ENCODE assay signal across 10 mouse cellular contexts in the genomic region with DNA sequence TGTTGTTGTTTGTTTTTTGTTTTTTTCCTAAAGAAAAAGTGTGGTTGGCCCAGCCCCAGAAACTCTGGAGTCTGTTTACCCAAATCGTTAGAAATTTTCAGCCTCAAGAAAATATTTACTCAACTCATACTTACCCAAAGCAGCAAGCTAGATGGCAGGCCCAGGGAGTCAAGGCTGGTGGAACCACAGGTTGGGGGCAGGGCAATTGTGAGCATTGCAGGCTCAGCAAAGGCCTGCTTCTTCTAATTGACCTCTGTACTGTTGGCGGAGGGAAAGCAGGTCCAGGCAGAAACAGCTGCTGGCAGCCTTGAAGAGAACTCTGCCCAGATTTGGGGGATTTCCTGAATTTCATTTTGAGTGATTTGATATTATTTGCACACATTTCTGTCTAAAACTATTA.
DNase-seq lines count a peak whose midpoint lies in the region; ATAC-seq lines count a peak whose summit lies in the region.
"Had no signal": no experiment of that assay in that cellular context is flagged by ENCODE, and none has a peak within 500 bp of the region (broad histone marks: within the 10 kb centered on the region; RNA-seq: fewer than 3 reads in every experiment).

No protein-coding gene starts in this region.

- no peak overlapping the region for H3K4me3 ChIP-seq in kidney, embryonic 14.5 days (ENCODE audit: low read length)
- H3K4me3 ChIP-seq in embryonic facial prominence, embryonic 14.5 days (ENCODE audit: low read depth, low read length): no peak overlapping the region

- H3K36me3 ChIP-seq in kidney, embryonic 14.5 days (ENCODE audit: control insufficient read depth, insufficient read depth, low read length): no peaks in the 10 kb centered on the region
- no peaks in the 10 kb centered on the region for H3K36me3 ChIP-seq in embryonic facial prominence, embryonic 14.5 days (ENCODE audit: control insufficient read depth, insufficient read depth, low read length)

- peak; percentile 90 for DNase-seq in kidney, adult 11 months
- peak; percentile 44 for DNase-seq in embryonic facial prominence, embryonic 14.5 days (ENCODE audit: low spot score)
- peak; percentile 87 to 92 for DNase-seq in kidney, postnatal 25 days
- DNase-seq in lung, postnatal 36 days: peak; percentile 59
- no peak for DNase-seq in cerebellum, adult 11-12 months
- DNase-seq in cerebellum, adult 8-10 months: no peak
- no peak for DNase-seq in left cerebral cortex, adult 9 months (ENCODE audit: low spot score in 2 of 2)
- DNase-seq: cerebellum, postnatal 14 days; thymus, postnatal 14 days had no signal

- WGBS in kidney, embryonic 14.5 days: 56% methylated on average over 2 of the region's 2 CpGs
- WGBS in embryonic facial prominence, embryonic 14.5 days: 34% methylated on average over 2 of the region's 2 CpGs

- H3K27me3 ChIP-seq in kidney, embryonic 14.5 days (ENCODE audit: control insufficient read depth, insufficient read depth, low read length): no peaks in the 10 kb centered on the region
- no peaks in the 10 kb centered on the region for H3K27me3 ChIP-seq in embryonic facial prominence, embryonic 14.5 days (replicated peaks; ENCODE audit: control insufficient read depth, insufficient read depth, low read length)

- no peak overlapping the region for H3K9ac ChIP-seq in kidney, embryonic 14.5 days (ENCODE audit: low read depth, low read length)
- H3K9ac ChIP-seq in embryonic facial prominence, embryonic 14.5 days (ENCODE audit: low read depth, low read length): no peak overlapping the region

- no peak overlapping the region for H3K4me2 ChIP-seq in kidney, embryonic 14.5 days (replicated peaks; ENCODE audit: low read depth, low read length)
- no peak overlapping the region for H3K4me2 ChIP-seq in embryonic facial prominence, embryonic 14.5 days (ENCODE audit: low read depth, low read length)

- H3K4me1 ChIP-seq in kidney, embryonic 14.5 days (ENCODE audit: control insufficient read depth, insufficient read depth, low read length): peaks cover 10% of the 10 kb centered on the region; the same call in 1 of the 2 replicates
- H3K4me1 ChIP-seq in embryonic facial prominence, embryonic 14.5 days (ENCODE audit: control insufficient read depth, insufficient read depth, low read length): no peaks in the 10 kb centered on the region

- no peak for ATAC-seq in kidney, embryonic 14.5 days (ENCODE audit: low FRiP score, low TSS enrichment)
- ATAC-seq in embryonic facial prominence, embryonic 14.5 days (ENCODE audit: low read depth): 0 out of 2 replicates have a peak, but pooled peaks have one; percentile 41

- no peak overlapping the region for H3K27ac ChIP-seq in kidney, embryonic 14.5 days (ENCODE audit: low read depth, low read length)
- H3K27ac ChIP-seq in embryonic facial prominence, embryonic 14.5 days (replicated peaks; ENCODE audit: low read depth, low read length): no peak overlapping the region

- H3K9me3 ChIP-seq in kidney, embryonic 14.5 days (ENCODE audit: control insufficient read depth, low read length): no peaks in the 10 kb centered on the region; the same call in 1 of the 2 replicates
- no peaks in the 10 kb centered on the region for H3K9me3 ChIP-seq in embryonic facial prominence, embryonic 14.5 days (ENCODE audit: control insufficient read depth, low read length)

Comparison
In these comparisons a context has a peak if more than half of its experiments do, and no peak if none do; other contexts are left out.
1. DNase-seq: peak in kidney, adult 11 months (single experiment), embryonic facial prominence, embryonic 14.5 days (single experiment), kidney, postnatal 25 days (2 of 2) and lung, postnatal 36 days (single experiment); none in cerebellum, adult 11-12 months (single experiment), cerebellum, adult 8-10 months (single experiment) and left cerebral cortex, adult 9 months (0 of 2).